Mouse (Mus musculus): ENCODE data around the gene Gin1.
A peak's percentile ranks its signal among the peaks of the same experiment; 100 is the strongest.
"Not testable (repeated sequence)": the region's sequence is repeated elsewhere in the genome, so short reads cannot be mapped to it uniquely, and the experiment has no call there.

The Gin1 gene

DNA sequence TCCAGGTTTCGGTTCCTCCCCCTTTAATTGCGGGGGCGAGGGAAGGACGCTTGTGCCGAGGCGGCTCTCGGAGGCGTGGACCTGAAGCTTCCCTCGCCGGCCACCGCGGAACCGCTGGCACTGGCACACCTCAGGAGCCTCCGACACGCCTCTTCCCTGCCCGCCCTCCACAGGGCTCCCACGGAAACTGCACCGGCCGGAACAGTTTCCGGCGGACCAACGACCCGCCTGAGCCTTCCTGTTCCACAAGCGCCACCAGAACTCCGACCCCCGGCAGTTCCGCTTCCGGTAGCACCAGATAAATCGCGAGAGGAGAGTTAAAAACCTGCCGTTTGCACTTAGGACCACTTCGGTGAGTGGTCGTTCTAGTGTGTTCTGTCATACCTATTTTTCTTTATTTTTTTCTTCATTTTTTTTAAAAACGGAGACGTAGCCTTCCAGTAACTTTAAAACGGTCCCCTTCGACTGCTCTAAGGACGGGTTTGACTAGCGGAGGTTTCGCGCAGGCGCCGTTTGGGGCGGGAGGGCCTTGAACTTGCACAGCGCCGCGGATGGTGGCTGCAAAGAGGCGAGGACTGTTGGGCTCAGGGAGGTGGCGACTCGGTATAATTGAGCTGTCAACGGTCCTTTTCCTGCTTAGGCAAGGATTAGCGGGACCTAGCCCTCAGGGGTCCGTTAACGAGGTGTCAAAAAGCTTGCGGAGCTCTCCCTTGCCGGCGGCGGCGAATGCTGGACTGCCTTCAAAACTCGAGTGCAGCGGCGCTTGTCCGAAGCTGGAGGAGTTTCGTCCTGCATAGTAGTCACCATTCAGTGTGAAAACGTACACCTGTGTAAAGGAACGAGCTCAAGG lies at the start of gene Gin1, which contains the start of gene Ppip5k2:
TSS of gene Gin1 (plus strand) at position 269 of the 850 bp plus-strand sequence.
TSS of gene Ppip5k2 (minus strand) at position 508 of the 850 bp plus-strand sequence.
- peak; percentile 87 for DNase-seq (ENCODE audit: low spot score)

DNA sequence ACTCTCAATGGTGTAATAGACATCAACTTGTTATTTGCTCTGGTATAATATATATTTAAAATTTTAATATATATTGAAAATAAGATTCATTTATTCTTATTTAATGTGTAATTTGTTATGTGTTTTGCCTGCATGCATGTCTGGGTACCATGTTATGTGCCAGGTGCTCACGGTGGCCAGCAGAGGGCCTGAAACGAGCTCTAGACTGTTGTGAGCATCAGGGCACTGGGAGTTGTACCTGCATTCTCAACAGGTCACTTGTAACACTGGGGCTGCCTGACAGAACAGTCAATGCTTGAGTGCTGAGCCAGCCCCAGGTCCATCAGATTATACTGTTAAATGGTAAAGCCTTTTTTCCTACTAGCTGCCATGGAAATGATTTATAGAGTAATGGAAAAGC lies 43.2 kb upstream of the Gin1 start:
- no peak for DNase-seq (ENCODE audit: low spot score)

DNA sequence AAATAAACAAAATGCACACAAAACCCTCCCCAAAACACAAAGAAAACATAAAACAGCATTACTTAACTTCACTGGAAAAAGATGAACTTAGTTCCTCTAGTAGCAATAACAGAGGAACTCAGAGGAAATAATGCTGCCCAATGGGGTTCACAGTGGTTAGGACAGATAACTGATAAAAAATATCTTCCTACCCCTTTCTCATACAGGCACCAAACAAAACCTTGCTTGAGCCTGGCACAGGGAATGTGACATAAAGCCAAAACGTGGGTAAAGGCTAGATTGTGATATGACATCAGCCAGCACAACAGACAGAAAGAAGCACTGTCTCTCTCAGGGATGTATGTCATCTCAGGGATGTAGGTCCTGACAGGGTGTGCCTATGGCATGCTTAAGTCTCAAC lies 40.6 kb upstream of the Gin1 start:
- no peak for DNase-seq (ENCODE audit: low spot score)

DNA sequence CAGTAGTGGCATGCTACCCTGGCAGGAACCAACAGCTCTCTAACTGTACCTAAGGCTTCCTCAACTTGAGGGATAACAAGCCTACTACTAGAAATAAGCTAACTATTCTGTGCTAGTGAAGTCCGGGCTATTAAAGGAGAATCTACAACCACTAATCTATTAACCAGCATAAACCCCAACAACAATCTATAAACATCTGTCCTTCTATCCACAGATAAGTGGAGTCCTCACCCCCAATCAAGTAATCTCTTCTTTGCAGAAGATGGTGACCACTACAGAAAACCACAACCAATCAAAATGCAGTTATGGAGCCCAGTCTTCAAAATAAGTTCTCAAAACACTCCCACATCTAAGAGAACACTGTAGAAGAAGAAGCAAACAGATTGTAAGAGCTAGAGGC lies 26.9 kb upstream of the Gin1 start:
- no peak for DNase-seq (ENCODE audit: low spot score)

DNA sequence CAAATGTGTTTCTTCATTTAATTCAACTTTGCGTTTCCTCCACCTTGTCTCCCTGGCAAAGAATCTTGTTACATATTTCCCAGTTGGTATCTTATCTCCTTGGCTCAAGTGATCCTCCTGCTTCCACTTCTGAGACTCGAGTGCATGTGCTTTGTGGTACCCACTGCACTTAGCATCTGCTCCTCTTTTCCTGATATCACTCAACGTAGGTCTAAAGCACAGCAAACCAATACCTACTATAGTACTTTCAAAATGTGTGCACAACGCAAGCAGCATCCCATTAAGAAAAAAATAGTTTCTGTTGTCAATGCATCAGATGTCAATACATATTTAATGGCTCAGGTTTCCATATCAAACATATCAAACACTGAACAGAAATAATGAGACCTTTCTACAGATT lies 24.3 kb upstream of the Gin1 start:
- DNase-seq (ENCODE audit: low spot score): no peak

DNA sequence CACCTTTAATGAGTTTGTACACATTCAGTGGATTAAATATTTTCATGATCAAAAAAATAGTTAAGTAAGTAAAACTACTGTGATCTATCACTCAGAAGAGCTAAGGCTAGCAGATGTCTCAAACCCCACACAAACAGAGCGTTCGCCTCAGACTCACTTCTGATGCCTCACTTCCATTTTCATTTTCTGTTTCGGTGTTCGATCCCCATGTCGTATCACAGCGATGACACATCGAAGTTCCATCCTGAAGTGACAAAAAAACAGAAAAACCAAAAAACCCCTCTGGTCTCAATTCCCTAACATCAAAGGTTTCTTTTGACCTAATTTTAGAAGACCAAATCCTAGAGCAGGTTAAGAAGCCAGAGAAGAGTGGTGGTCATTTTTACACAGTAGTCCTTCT lies 23.7 kb upstream of the Gin1 start:
- no peak for DNase-seq (ENCODE audit: low spot score)

DNA sequence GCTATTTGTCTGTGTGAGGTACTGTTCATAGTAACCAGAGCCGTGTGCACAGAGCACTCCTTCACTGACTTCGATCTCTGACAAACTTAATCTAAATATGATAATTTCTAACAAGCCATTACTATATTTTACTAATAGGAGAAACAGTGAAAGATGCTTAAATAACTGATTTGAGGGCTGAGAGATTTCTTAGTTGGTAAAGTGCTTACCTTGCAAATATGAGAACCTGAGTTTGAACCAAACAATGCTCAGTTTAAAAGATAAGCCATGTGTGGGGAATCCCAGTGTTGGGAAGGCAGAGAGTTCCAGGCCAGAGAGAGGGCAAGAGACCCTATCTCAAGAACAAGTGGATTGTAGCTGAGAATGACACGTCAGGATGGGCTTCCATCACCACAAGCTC lies 21.8 kb upstream of the Gin1 start:
- DNase-seq (ENCODE audit: low spot score): no peak

DNA sequence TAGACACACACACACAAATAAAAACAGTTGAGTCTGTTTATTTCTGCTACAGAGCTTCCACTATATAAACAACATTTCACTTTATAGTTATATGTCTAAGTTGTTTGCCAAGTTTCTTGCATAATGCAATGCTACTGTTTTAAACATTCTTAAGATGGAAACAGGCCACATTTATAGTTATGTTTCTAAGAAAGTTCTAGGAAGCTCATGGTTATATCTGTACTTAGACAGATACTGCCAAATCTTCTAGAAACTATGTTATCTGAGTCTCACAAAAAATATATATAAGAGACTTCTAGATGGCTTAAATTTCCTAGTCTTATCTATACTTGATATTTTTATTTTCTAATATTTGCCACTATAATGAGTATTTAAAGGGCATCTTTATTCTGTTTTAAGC lies 16.8 kb upstream of the Gin1 start:
- DNase-seq (ENCODE audit: low spot score): no peak

DNA sequence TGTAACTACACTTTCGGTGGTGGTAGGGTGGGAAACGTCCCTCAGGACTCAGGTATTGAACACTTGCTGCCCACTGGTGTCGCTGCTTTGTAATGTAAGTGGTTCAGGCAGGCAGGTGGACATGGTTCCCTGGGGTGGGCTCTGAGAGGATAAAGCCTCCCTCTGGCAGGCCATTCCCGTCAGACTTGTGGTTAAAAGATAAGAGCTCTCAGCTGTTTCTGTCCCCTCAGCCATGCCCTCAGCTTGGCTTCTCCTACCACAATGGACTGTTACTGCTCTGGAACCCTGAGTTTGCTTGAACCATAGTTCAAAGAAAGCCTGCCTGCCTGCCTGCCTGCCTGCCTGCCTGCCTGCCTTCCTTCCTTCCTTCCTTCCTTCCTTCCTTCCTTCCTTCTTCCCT lies 15.6 kb upstream of the Gin1 start:
- DNase-seq (ENCODE audit: low spot score): no peak

DNA sequence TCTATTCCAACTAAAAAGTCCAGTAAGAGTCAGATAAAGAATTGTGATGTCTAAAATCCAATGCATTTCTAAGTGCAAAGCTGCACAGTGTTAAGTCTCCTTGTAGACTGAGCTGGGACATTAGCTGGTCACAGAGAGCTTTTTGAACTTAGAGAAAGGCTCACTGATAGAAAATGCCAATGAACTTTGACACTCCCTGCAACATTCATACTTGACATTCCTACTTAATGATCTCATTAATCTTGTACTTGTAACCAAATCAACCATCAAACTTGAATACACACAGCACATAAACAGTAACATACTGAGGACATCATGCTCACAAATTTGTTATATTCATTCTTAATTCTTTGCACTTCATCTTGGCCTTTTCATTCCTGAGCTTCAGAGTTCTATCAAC lies 10.1 kb upstream of the Gin1 start:
- no peak for DNase-seq (ENCODE audit: low spot score)

DNA sequence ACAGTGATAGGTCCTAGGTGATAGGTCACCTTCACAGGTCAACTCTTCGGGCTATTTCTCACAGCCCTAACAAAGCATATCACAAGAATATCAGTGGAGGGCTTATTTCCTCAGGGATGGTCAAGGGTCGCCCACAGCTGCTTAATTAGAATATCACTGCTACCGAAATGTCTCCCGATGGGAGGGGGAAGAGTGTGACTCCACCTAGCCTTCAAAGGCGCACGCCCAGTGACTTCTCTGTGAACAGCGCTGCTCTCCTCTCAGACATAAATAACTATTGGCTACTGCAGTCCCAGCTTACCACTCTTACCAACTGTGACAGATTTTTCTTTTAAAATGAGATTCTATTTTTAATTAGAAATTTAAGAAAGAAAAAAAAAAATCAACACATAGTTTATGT lies 9.4 kb upstream of the Gin1 start:
- no peak for DNase-seq (ENCODE audit: low spot score)

DNA sequence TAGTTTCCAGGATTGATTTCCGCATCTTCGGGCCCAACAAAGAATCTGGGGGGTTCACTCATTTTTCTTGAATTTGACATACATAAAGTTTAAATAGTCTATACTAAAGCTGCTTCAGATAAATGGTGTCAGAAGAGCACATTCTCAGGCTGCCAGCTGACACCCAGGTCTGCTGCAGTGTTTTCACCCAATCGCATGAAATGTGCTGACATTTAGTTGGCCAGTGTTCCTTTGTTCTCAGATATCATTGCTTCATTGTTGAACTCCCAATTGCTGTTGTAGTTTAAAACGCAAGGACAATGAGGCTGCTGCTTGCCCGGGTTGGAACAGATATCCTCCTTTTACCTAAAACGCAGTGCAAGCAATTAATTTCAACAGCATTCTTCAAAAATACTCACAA lies 8.5 kb upstream of the Gin1 start:
- no peak for DNase-seq (ENCODE audit: low spot score)

DNA sequence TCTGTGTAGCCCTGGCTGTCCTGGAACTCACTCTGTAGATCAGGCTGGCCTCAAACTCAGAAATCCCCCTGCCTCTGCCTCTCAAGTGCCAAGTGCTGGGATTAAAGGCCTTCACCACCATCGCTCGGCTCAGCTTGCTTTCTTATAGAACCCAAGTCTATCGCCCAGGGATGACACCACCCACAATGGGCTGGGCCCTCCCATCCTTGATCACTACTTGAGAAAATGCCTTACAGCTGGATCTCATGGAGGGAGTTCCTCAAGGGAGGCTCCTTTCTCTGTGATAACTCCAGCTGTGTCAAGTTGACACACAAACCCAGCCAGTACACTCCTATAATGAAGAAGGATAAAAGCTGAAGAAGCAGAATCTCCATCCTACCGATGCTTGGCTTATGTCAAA lies 4.3 kb upstream of the Gin1 start:
- not testable (repeated sequence) for DNase-seq (ENCODE audit: low spot score)

DNA sequence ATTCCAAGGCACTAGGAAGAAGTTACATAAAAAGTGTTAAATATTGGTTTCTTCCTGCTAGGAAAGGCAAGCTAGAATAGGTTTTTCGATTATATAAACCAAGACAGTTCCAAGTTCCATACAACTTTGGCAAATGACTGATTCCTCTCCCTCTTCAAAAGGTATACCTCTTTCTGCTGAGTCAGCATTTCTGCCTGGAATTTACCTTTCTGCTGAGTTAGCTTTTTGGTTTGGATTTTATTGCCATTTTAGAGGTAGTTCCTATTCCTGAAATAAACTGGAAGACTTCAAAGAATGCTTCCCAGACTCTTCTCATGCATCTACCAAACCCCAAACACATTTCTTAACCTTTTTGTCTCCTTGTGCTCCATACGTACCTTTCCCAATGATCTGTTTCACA lies 1.9 kb upstream of the Gin1 start:
- DNase-seq (ENCODE audit: low spot score): no peak

DNA sequence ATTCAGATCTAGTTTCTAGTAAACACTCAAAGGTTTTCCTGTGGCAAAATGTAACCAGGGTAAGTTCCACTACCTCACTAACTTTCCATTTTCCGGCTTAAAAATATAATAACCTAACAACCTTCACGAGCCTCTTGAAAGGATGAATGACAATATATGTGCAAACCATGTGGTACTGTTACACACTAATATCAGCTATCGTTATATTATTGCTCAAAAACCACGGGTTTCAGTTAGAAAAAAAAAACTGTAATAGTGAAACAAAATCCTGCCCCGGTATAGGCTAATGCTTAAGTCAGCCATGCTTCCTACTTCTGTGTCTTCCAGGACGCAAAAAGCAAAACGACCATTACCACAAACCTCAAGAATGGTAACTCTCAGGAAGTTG lies 1.1 kb upstream of the Gin1 start:
- DNase-seq (ENCODE audit: low spot score): no peak

DNA sequence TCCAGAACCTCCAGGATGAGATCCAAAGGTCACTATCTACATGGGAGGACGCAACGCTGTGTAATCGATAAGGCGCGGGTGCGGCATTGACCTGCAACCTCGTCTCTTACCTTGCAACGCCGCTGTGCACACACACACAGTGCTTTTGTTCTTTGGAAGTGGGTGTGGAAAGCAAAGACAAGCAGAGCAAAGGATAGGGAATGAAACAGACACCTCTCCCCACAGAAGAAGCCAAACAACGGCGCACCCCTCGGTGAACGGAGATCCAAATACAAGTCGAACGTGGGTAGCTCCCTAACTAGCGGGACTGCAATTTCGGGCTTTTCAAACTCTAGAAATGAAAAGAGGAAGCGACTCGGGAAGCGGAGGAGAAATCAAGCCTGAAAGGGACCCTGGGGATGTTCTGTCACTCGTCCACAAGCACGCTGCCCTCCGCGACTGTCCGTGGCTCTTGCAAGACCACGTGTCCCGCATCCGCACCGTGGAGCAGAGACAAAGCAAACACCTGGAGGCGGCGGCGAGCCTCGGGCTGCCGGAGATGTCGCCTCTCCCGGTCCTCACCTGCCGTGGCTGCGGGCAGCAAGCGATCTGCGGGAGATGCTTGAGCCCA lies 573 bp upstream of the Gin1 start:
- DNase-seq (ENCODE audit: low spot score): peak; percentile 9

DNA sequence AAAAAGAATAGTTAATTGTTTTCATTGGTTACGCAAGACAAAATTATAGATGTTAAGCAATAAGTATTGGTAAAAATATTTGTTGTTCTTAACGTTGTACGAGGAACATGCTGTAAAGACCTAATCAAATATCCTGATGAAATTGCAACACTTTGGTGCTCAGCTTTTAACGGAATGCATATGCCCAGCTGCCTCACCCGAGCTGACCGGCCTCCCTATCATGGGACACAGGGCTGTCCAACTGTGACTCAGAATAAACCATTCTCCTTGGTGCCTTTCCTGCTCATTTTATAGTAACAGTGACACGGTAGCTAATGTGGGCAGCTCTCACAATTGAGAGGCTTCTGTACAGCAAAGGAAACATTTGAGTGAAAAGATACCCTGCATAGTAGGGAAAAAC lies 1.1 kb downstream of the Gin1 start:
- DNase-seq (ENCODE audit: low spot score): no peak

DNA sequence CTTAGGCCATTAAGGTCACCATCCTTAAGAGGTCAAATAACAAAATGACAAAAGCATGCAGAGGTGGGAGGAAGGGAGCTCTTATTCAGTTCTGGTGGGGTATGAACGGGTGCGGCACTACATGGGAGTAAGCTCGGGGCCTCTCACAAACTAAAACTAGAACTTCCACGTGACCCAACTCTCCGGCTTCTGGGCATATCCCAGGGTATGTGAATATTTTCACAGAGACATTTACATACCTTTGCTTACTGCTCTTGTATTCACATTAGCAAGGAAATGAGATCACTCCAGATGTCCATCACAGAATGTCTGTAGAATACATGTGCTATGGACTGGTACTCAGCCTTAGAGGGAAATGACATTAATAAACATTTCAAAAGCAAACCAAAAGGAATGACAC lies 1.8 kb downstream of the Gin1 start:
- no peak for DNase-seq (ENCODE audit: low spot score)

DNA sequence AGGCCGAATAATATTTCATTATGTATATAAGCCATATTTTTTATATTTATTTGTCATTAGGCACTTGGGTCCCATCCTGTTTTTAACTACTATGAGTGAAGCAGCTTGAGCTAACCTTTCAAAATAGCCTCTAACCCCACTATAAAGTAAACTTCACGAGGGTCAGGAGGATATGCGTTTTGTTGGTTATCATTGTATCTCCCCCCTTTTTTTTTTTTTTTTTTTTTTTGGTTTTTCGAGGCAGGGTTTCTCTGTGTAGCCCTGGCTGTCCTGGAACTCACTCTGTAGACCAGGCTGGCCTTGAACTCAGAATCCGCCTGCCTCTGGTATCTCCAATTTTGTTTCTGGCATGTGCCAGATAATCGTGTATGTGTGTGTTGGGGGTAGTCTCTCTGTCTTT lies 3.4 kb downstream of the Gin1 start:
- no peak for DNase-seq (ENCODE audit: low spot score)

DNA sequence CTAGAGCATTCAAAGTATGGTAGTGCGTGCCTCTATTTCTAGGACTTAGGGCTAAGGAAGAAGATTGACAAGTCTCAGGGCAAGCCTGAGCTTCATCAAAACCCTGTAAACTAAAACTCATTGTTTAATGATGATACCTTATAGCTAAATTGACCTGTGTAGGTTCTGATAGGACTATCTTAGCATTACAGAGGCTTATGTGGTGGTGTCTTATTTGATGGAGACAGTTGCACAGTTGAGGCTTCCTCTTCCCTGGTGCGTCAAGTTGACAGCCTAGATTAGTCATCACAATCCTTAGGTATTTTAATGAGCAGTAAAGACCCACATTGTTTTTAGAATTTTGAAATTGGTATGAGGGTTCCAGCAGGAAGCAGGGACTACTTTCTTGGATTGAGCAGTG lies 4.0 kb downstream of the Gin1 start:
- no peak for DNase-seq (ENCODE audit: low spot score)

DNA sequence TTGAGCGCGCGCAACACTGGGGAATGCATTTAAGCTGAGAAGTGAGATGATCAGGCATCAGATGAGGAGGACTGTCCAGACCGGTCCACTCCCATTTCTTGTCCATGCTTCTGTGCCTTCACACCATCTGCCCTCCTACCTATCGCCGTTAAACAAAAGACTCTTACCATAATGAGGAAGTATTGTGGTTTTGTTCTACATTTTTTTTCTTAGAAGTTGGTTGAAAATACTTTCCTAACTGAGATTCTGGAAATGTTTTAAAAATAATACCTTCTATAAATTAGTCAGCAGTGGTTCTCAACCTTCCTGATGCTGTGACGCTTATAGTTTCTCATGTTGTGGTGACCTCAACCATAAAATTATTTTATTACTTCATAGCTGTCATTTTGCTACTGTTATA lies 11.7 kb downstream of the Gin1 start:
- no peak for DNase-seq (ENCODE audit: low spot score)

DNA sequence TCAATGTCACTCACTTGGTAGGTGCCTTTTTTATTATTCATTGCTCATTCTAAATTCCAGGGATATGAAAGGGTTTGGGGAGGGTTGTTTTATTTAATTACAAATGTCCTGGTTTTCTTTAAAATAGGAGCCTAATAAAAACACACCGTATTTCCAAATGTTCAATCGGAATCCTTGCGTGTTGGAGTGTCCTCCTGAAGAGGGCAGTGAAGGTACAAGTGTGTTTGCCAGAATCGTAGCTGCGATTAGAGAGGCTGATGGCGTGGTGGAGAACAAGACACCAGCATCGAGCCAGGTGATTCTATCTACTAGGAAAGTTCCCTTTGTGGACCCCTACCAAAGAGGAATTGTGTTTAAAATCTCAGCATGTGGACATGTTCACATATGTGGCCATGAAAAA lies 15.0 kb downstream of the Gin1 start:
- no peak for DNase-seq (ENCODE audit: low spot score)

DNA sequence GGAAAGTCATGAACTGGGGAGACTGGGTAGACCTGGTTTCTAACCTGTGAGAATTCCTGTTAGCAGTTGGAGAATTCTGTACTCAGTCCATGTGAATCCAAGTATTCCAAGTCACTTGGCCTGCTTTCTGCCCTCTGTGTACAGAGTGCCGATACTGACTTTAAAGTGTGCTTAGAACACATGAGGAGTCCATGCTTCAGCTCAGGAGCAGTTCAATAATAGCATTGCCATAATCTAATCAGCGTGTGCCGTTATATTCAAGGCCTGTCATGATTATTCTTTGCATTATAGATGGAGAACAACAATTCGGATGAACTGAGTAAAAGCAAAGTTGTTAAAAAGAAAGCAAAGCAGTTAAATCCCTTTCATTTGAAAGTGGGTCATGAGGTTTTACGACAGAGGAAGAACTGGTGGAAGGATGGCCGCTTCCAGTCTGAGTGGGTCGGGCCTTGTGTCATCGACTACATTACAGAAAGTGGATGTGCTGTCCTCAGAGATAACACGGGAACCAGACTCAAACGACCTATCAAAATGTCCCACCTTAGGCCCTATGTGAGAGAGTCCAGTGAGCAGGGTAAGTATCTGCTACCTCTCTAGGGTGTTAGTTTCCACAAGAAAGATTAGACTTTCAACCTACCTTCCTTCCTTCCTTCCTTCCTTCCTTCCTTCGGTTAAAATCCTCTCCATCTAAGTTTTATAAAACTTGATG lies 15.9 kb downstream of the Gin1 start:
- DNase-seq (ENCODE audit: low spot score): no peak
